Mouse (Mus musculus) G1E-ER4 (cell line): ENCODE data around the gene Ppard. TPM values are rescaled to one million over a fixed set of nuclear protein-coding genes. Genes with fewer than 3 reads are reported as not detected.

ENCODE experiments used
- GATA1 ChIP-seq: IDR thresholded peaks from one replicate; pipeline ENCODE4 v1.8.0; 2012; ENCODE audit warnings: low read length, inconsistent platforms
- polyA plus RNA-seq: library from polyadenylated mRNA; stranded (reverse); fragments of >175 nt; gene quantifications from 2 replicates; pipeline ENCODE4 v1.2.3, GENCODE M21; 2012

Ppard gene
- polyA plus RNA-seq, 1 experiment = 61.9 TPM

- TF ChIP-seq GATA1 = no peak
These were observed 96.4 kb downstream of the Ppard start for GRCm38 (mm10) chr17:28328946-28329345.

- TF ChIP-seq GATA1 = no peak
These were observed 97.2 kb downstream of the Ppard start for GRCm38 (mm10) chr17:28329503-28330231.

GRCm38 (mm10) chr17:28330232-28330546 is 97.7 kb downstream of the Ppard start:
- TF ChIP-seq GATA1 = no peak

GRCm38 (mm10) chr17:28331241-28332112 is 99.0 kb downstream of the Ppard start:
- TF ChIP-seq GATA1 = no peak

- TF ChIP-seq GATA1 = no peak
These were observed 99.8 kb downstream of the Ppard start for GRCm38 (mm10) chr17:28332113-28332914.

- no peak for TF ChIP-seq GATA1
These were observed 100.5 kb downstream of the Ppard start for GRCm38 (mm10) chr17:28332915-28333546.

GRCm38 (mm10) chr17:28335267-28335666 is 102.8 kb downstream of the Ppard start:
- TF ChIP-seq GATA1 = no peak

- TF ChIP-seq GATA1 = no peak
These were observed 105.0 kb downstream of the Ppard start for GRCm38 (mm10) chr17:28337547-28337946.

GRCm38 (mm10) chr17:28340578-28340977 is 108.1 kb downstream of the Ppard start:
- no peak for TF ChIP-seq GATA1

GRCm38 (mm10) chr17:28341091-28341490 is 108.6 kb downstream of the Ppard start:
- no peak for TF ChIP-seq GATA1

- no peak for TF ChIP-seq GATA1
These were observed 111.6 kb downstream of the Ppard start for GRCm38 (mm10) chr17:28344050-28344607.

GRCm38 (mm10) chr17:28344670-28345069 is 112.2 kb downstream of the Ppard start:
- TF ChIP-seq GATA1 = no peak

- no peak for TF ChIP-seq GATA1
These were observed 112.8 kb downstream of the Ppard start for GRCm38 (mm10) chr17:28345271-28345721.

- TF ChIP-seq GATA1 = no peak
These were observed 113.4 kb downstream of the Ppard start for GRCm38 (mm10) chr17:28345882-28346281.

GRCm38 (mm10) chr17:28347327-28347726 is 114.8 kb downstream of the Ppard start:
- TF ChIP-seq GATA1 = no peak
